Mouse (Mus musculus) intestine, embryonic 14.5 days (tissue): Measurements from ENCODE around the gene Lrmda. TPM values are rescaled to one million over a fixed set of nuclear protein-coding genes. Genes with fewer than 3 reads are reported as not detected.

ENCODE experiments used
- ATAC-seq: fragments of 200-750 bp; cut with Nextera tagmentation; replicated peaks from 2 replicates; pipeline ENCODE4 v1.8.0; 2017; ENCODE audit warnings: low read depth, moderate number of reproducible peaks, moderate TSS enrichment, moderate library complexity; ENCODE audit not compliant: low FRiP score, low TSS enrichment
- DNase-seq: peaks from one replicate; pipeline ENCODE4 v3.0.0-alpha.2; 2018; ENCODE audit warnings: low spot score
- H3K27ac ChIP-seq: fragments of 300-500 bp; sonication (generic); 2 replicates; pipeline ENCODE4 v1.5.1; 2014; ENCODE audit warnings: low read depth, mild to moderate bottlenecking, control low read depth
- H3K27me3 ChIP-seq: fragments of 300-500 bp; sonication (generic); replicated peaks from 2 replicates; pipeline ENCODE4 v1.6.1; 2014; ENCODE audit warnings: low read length, control low read depth; ENCODE audit not compliant: control insufficient read depth, insufficient read depth
- H3K36me3 ChIP-seq: fragments of 300-500 bp; sonication (generic); 2 replicates; pipeline ENCODE4 v1.6.1; 2014; ENCODE audit warnings: low read length, control low read depth; ENCODE audit not compliant: control insufficient read depth, insufficient read depth
- H3K4me1 ChIP-seq: fragments of 300-500 bp; sonication (generic); replicated peaks from 2 replicates; pipeline ENCODE4 v1.6.1; 2014; ENCODE audit warnings: low read length, control low read depth, mixed read lengths; ENCODE audit not compliant: control insufficient read depth, insufficient read depth
- H3K4me2 ChIP-seq: fragments of 300-500 bp; sonication (generic); 2 replicates; pipeline ENCODE4 v1.6.1; 2014; ENCODE audit warnings: low read length
- H3K4me3 ChIP-seq: fragments of 300-500 bp; sonication (generic); 2 replicates; pipeline ENCODE4 v1.5.1; 2014; ENCODE audit warnings: low read depth, low read length, control low read depth, mixed read lengths
- H3K9ac ChIP-seq: fragments of 300-500 bp; sonication (generic); 2 replicates; pipeline ENCODE4 v1.6.1; 2014; ENCODE audit warnings: mild to moderate bottlenecking, low read length
- H3K9me3 ChIP-seq: fragments of 300-500 bp; sonication (generic); 2 replicates; pipeline ENCODE4 v1.6.1; 2016; ENCODE audit warnings: low read length, control low read depth; ENCODE audit not compliant: control insufficient read depth
- WGBS: fragments of 180-500 bp; shearing (Covaris S2); extraction: QIAGEN DNeasy Blood & Tissue Kit; methylation state at CpG from one replicate; pipeline ENCODE4 v1.1.7; 2014; 5-methylcytosine and 5-hydroxymethylcytosine counted together
- polyA plus RNA-seq: library from polyadenylated mRNA; unstranded; fragments of >200 nt; fragmentation: Nextera tagmentation; extraction: Ambion mirVana; gene quantifications from 2 replicates; pipeline ENCODE4 v1.2.1, GENCODE M21; 2014

The Lrmda gene
- polyA plus RNA-seq, 1 experiment from 2014 or later, result 0.70 TPM

- no peak overlapping the region for H3K27ac ChIP-seq
- no peak for DNase-seq
These were observed 421.0 kb downstream of the Lrmda start for GRCm38 (mm10) chr14:22440341-22440999.

GRCm38 (mm10) chr14:22441859-22442447, 422.4 kb downstream of the Lrmda start:
- no peaks in the 10 kb centered on the region for H3K36me3 ChIP-seq
- H3K27ac ChIP-seq, result no peak overlapping the region
- no peak overlapping the region for H3K4me2 ChIP-seq
- 51% methylated on average over 5 of the region's 5 CpGs for WGBS
- no peak overlapping the region for H3K4me3 ChIP-seq
- ATAC-seq, result no peak
- H3K27me3 ChIP-seq, result no peaks in the 10 kb centered on the region
- no peak overlapping the region for H3K9ac ChIP-seq
- H3K9me3 ChIP-seq, result no peaks in the 10 kb centered on the region
- peaks cover 9% of the 10 kb centered on the region; the same call in 1 of the 2 replicates for H3K4me1 ChIP-seq
- DNase-seq, result no peak

More at GRCm38 (mm10) chr14:22440341-22440999, 421.0 kb downstream of the Lrmda start:
- Histone ChIP-seq H3K9me3 (no peaks in the 10 kb centered on the region), H3K4me1 (peaks cover 9% of the 10 kb centered on the region; the same call in 1 of the 2 replicates), H3K9ac (no peak overlapping the region), H3K4me2 (no peak overlapping the region), H3K27me3 (no peaks in the 10 kb centered on the region), H3K36me3 (no peaks in the 10 kb centered on the region), H3K4me3 (no peak overlapping the region)
- WGBS, result 35% methylated on average over 18 of the region's 18 CpGs
- ATAC-seq, result no peak

- no peaks in the 10 kb centered on the region for H3K9me3 ChIP-seq
- no peak for ATAC-seq
These were observed 423.2 kb downstream of the Lrmda start for GRCm38 (mm10) chr14:22442719-22443118.

GRCm38 (mm10) chr14:22444541-22444940, 425.0 kb downstream of the Lrmda start:
- DNase-seq (no peak), ATAC-seq (no peak)
- 93% methylated on average over 2 of the region's 2 CpGs for WGBS
- Histone ChIP-seq H3K4me2 (no peak overlapping the region), H3K9ac (no peak overlapping the region), H3K27me3 (no peaks in the 10 kb centered on the region), H3K36me3 (no peaks in the 10 kb centered on the region), H3K27ac (no peak overlapping the region), H3K4me3 (no peak overlapping the region), H3K4me1 (peaks cover 9% of the 10 kb centered on the region; the same call in 1 of the 2 replicates), H3K9me3 (no peaks in the 10 kb centered on the region)

More at GRCm38 (mm10) chr14:22442719-22443118, 423.2 kb downstream of the Lrmda start:
- Histone ChIP-seq H3K36me3 (no peaks in the 10 kb centered on the region), H3K4me2 (no peak overlapping the region), H3K9ac (no peak overlapping the region), H3K27me3 (no peaks in the 10 kb centered on the region), H3K4me3 (no peak overlapping the region), H3K4me1 (peaks cover 9% of the 10 kb centered on the region; the same call in 1 of the 2 replicates), H3K27ac (no peak overlapping the region)
- WGBS, result 76% methylated on average over 5 of the region's 5 CpGs
- no peak for DNase-seq

GRCm38 (mm10) chr14:22445161-22445821, 425.8 kb downstream of the Lrmda start:
- no peak overlapping the region for H3K9ac ChIP-seq

GRCm38 (mm10) chr14:22445841-22446570, 426.5 kb downstream of the Lrmda start:
- WGBS, result 91% methylated on average over 2 of the region's 2 CpGs
- Histone ChIP-seq H3K4me2 (no peak overlapping the region), H3K9ac (no peak overlapping the region), H3K27ac (no peak overlapping the region), H3K4me1 (peaks cover 4% of the 10 kb centered on the region; the same call in 1 of the 2 replicates), H3K27me3 (no peaks in the 10 kb centered on the region), H3K4me3 (no peak overlapping the region), H3K36me3 (no peaks in the 10 kb centered on the region), H3K9me3 (no peaks in the 10 kb centered on the region)
- no peak for DNase-seq
- no peak for ATAC-seq

More at GRCm38 (mm10) chr14:22445161-22445821, 425.8 kb downstream of the Lrmda start:
- ATAC-seq, result no peak
- Histone ChIP-seq H3K4me2 (no peak overlapping the region), H3K27me3 (no peaks in the 10 kb centered on the region), H3K9me3 (no peaks in the 10 kb centered on the region), H3K27ac (no peak overlapping the region), H3K36me3 (no peaks in the 10 kb centered on the region), H3K4me1 (peaks cover 9% of the 10 kb centered on the region; the same call in 1 of the 2 replicates), H3K4me3 (no peak overlapping the region)
- 70% methylated on average over 5 of the region's 5 CpGs for WGBS
- no peak for DNase-seq

- Histone ChIP-seq H3K4me1 (no peaks in the 10 kb centered on the region), H3K27me3 (no peaks in the 10 kb centered on the region), H3K9me3 (no peaks in the 10 kb centered on the region), H3K4me3 (no peak overlapping the region), H3K27ac (no peak overlapping the region), H3K9ac (no peak overlapping the region), H3K36me3 (no peaks in the 10 kb centered on the region), H3K4me2 (no peak overlapping the region)
- WGBS, result 90% methylated on average over 4 of the region's 4 CpGs
- no peak for ATAC-seq
- no peak for DNase-seq
These were observed 432.1 kb downstream of the Lrmda start for GRCm38 (mm10) chr14:22451603-22452002.

GRCm38 (mm10) chr14:22464314-22464713, 444.8 kb downstream of the Lrmda start:
- Histone ChIP-seq H3K4me2 (no peak overlapping the region), H3K9me3 (no peaks in the 10 kb centered on the region), H3K27me3 (no peaks in the 10 kb centered on the region), H3K4me3 (no peak overlapping the region), H3K4me1 (no peaks in the 10 kb centered on the region), H3K27ac (no peak overlapping the region), H3K9ac (no peak overlapping the region), H3K36me3 (no peaks in the 10 kb centered on the region)
- WGBS, result 88% methylated on average over 1 of the region's 1 CpGs
- ATAC-seq (no peak), DNase-seq (no peak)
